Mouse (Mus musculus) spleen, postnatal 0 days (tissue): Measurements from ENCODE around the gene Rnasek. TPM values are rescaled to one million over a fixed set of nuclear protein-coding genes. Genes with fewer than 3 reads are reported as not detected.

Experiments used
- microRNA counts: library from miRNA; unstranded; fragments of <30 nt; microRNA quantifications from one replicate; lab custom pipeline; 2015
- polyA plus RNA-seq: library from polyadenylated mRNA; unstranded; fragments of >200 nt; fragmentation: Nextera tagmentation; extraction: Ambion mirVana; gene quantifications from 2 replicates; pipeline ENCODE4 v1.2.1, GENCODE M21; 2015

Rnasek gene
- polyA plus RNA-seq: 211 and 216 TPM in 2 replicates

GRCm38 (mm10) chr11:70239541-70240279 is at the start of gene Rnasek, which contains the start of gene Gm21988:
Gene Rnasek, minus strand, starts transcription at chr11:70239842.
Gene Gm21988, minus strand, starts transcription at chr11:70239830.

GRCm38 (mm10) chr11:70254931-70255531 is 15.4 kb upstream of the Rnasek start, which contains the start of gene Alox12:
Gene Alox12, minus strand, starts transcription at chr11:70255353.

GRCm38 (mm10) chr11:70237457-70238167 is 2.0 kb downstream of the Rnasek start, which contains the start of gene 0610010K14Rik:
Gene 0610010K14Rik, minus strand, starts transcription at chr11:70237914.

DNA sequence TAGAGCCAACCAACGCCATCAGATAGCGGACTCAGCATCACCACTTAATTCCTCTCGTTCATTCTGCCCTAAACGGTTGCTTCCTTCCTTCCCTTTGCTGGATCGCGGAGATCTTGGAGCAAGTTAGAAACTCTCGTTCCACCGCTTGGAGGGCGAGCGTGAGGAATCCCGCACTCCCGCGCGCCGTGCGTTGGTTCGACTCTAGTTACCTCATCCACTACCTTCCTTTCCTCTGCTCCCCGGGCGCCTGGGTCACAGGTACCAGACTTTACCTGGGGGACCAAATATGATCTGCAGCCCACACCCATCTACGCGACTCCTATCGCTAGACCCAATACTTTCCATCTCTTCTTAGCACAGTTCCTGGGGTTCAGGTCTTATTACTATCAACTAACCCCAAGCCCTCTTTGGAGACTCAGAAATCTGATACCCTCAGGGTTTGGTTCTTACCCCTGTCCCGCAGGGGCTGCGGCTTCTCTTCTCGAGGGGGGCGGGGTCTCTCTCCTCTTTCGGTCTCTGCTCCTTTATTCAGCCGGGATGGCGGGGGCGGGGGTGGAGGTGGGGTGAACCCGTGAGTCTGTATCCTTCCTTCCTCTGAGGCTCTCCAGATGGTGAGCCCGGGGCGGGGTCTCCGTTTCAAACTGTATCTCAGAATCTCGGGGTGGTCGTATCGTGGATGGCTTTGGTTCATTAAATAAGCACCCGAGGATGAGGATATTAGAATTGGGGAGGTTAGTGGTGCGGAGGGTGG is 10.2 kb downstream of the Rnasek start, which contains the start of gene Bcl6b:
Gene Bcl6b (minus strand): TSS at position 539 of the 751 bp plus-strand sequence.

GRCm38 (mm10) chr11:70220731-70221602 is 18.7 kb downstream of the Rnasek start, which contains the start of gene Slc16a13:
Gene Slc16a13, minus strand, starts transcription at chr11:70221064.

DNA sequence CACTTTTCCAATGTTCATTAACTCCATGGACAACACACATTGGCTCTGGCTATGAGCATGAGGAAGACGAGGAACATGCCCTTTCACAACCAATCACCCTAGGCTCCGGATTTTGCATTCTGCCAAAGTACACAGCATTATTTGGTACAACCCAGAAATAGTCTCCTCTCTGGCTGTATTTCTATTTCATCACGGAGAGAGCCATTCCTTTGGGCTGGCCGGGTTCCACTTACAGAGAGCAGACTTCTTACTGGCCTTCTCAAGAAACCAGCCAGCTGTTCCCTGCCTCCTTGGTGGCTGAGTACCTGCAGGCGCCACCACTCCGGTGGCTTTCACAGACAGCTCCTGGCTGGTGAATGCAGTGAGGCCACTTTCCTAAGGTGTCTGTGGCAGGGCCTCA is 27.2 kb downstream of the Rnasek start, which contains the start of gene Slc16a11:
Gene Slc16a11 (plus strand): TSS at position 330 of the 400 bp plus-strand sequence.

MicroRNAs encoded within 50 kb of the gene (microRNA counts, 519-probe panel; counts per million panel counts)
- microRNA mmu-miR-195 (lab: Ali Mortazavi, UCI) (88.3 counts per million), microRNA mmu-miR-497 (lab: Ali Mortazavi, UCI) (88.3 counts per million)

Other genes with a start within 250 kb of the Rnasek start
- gene Gabarap, start 248.7 kb downstream of the Rnasek start, polyA plus RNA-seq: 318 and 353 TPM in 2 replicates
- 26.6 and 35.9 TPM in 2 replicates for gene Phf23, start 244.1 kb downstream of the Rnasek start, polyA plus RNA-seq
- 6.9 and 10.2 TPM in 2 replicates for gene Dvl2, start 239.2 kb downstream of the Rnasek start, polyA plus RNA-seq
- 58.3 and 59.1 TPM in 2 replicates for gene Acadvl, start 224.4 kb downstream of the Rnasek start, polyA plus RNA-seq
- gene Dlg4, start 222.9 kb downstream of the Rnasek start, polyA plus RNA-seq: 1.5 and 3.1 TPM in 2 replicates
- 0.10 and 0.16 TPM in 2 replicates for gene Asgr1, start 185.8 kb downstream of the Rnasek start, polyA plus RNA-seq
- 0.12 TPM in 1 of 2 replicates, not detected in the other for gene Asgr2, start 147.2 kb downstream of the Rnasek start, polyA plus RNA-seq
- 2.3 and 3.5 TPM in 2 replicates for gene Mgl2, start 109.5 kb downstream of the Rnasek start, polyA plus RNA-seq
- 2.9 and 5.5 TPM in 2 replicates for gene Clec10a, start 83.6 kb downstream of the Rnasek start, polyA plus RNA-seq
- gene Slc16a11, start 27.1 kb downstream of the Rnasek start, polyA plus RNA-seq: 0.28 and 0.64 TPM in 2 replicates
- gene Slc16a13, start 18.8 kb downstream of the Rnasek start, polyA plus RNA-seq: 3.0 and 3.3 TPM in 2 replicates
- 5.9 and 8.2 TPM in 2 replicates for gene Bcl6b, start 10.0 kb downstream of the Rnasek start, polyA plus RNA-seq
- gene 0610010K14Rik, start 1.9 kb downstream of the Rnasek start, polyA plus RNA-seq: 107 and 113 TPM in 2 replicates
- gene Gm21988, start within 50 bp of the Rnasek start, polyA plus RNA-seq: 6.9 and 7.8 TPM in 2 replicates
- 10.6 and 11.9 TPM in 2 replicates for gene Alox12, start 15.5 kb upstream of the Rnasek start, polyA plus RNA-seq
- gene Alox12e, start 82.8 kb upstream of the Rnasek start, polyA plus RNA-seq: 0.15 and 0.30 TPM in 2 replicates
- 0.78 and 1.0 TPM in 2 replicates for gene Alox15, start 112.2 kb upstream of the Rnasek start, polyA plus RNA-seq
- 14.0 and 14.6 TPM in 2 replicates for gene Pelp1, start 170.2 kb upstream of the Rnasek start, polyA plus RNA-seq
- 26.4 and 33.6 TPM in 2 replicates for gene Arrb2, start 192.8 kb upstream of the Rnasek start, polyA plus RNA-seq
- 20.4 and 26.3 TPM in 2 replicates for gene Med11, start 212.1 kb upstream of the Rnasek start, polyA plus RNA-seq
- gene Zmynd15, start 219.6 kb upstream of the Rnasek start, polyA plus RNA-seq: 0.26 and 0.38 TPM in 2 replicates
- gene Cxcl16, start 220.1 kb upstream of the Rnasek start, polyA plus RNA-seq: 3.3 and 3.7 TPM in 2 replicates